Mouse (Mus musculus) frontal cortex, postnatal 14 days (tissue): Measurements from ENCODE around the gene Hacl1.

ENCODE experiments used
- DNase-seq, 2 experiments: peaks; one replicate each; pipeline ENCODE4 v3.0.0; 2022; ENCODE audit warnings: low spot score in 2 of 2

Hacl1 gene

GRCm38 (mm10) chr14:31576846-31577697 lies 64.0 kb downstream of the Hacl1 start:
- DNase-seq: no peak

DNA sequence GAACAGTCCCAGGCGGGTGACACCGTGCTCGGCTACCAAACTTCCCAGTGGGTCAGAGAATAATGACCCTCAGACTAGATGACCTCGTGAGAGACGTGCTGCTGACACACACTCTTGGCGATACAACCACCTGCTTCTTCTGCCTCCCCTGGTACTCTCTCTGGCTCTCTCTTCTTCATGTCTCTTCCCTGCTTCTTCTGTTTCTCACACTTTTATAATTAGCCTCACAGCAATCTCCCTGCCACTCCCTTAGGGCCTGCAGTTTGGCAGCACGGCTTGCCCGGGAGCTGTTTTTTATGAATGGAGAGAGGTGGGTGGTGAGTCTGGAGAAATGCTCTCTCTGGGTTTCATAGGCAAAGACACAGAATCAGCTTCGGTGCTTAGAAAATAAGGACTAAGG lies 65.2 kb downstream of the Hacl1 start:
- DNase-seq: peak; percentile 27 to 36

DNA sequence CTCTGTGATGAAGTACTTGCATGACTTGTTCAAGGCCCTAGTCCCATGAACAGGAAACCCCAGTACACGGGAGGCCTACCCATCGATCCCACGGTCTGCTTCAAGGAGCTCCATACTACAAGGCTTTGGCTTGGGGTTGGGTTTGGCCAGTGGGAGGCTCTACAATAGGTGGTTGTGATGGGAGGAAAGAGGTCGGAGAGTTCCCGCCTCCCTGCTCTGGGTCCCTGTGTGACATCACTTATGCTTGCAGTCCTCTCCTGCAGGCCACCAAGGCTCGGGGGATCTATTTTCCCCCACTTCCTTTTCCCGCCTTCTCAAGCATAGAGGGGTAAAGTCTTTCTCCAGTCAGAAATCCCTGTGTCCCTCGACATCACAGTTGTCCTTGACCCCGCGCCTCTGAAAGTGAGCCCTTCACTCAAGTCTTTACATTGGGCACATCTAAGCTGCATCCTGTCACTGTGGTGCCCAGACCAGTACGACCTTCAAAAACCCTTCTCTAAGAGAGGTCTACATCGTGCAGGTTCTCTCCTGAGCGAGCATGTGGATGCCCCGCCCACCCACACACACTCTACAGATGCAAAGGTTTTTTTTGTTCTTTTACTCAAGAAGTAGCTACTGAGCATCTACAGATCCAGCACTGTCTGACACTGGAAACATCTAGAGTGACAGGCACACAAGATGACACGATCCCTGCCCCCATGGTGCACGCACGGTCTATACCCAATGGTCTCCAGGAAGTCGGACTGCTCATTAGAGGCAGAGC lies 66.0 kb downstream of the Hacl1 start:
- DNase-seq: no peak

DNA sequence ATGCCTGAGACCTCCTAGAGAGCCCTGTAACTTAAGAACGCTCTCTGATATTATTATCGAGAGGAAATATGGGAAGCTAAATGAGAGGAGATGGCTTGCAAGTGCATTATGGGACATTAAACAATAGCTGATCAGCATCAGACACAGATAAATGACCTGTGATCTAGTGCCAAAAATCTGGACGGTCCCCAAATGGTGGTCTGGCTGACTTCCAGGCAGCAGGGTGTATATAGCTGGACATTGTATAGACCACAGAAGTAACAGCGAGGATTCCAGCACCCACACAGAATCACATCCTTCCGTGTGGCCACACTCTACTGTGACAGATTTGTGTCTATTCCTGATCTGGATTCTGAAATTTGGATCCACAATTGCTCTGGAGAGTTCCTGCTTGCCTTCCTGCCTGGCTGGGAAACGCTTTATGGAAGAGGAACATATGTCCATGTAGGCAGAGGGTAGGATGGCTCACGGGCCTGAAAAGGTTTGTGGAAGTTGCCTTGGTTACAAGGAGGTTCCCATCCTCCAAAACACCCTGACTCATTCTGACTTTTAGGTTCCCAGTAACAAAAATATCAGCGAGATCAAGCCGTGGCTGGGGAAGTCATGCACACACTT lies 68.4 kb downstream of the Hacl1 start:
- peak; percentile 41 to 47 for DNase-seq

GRCm38 (mm10) chr14:31571419-31571818 lies 69.7 kb downstream of the Hacl1 start:
- DNase-seq: no peak

GRCm38 (mm10) chr14:31570131-31570951 lies 70.7 kb downstream of the Hacl1 start:
- DNase-seq: no peak

DNA sequence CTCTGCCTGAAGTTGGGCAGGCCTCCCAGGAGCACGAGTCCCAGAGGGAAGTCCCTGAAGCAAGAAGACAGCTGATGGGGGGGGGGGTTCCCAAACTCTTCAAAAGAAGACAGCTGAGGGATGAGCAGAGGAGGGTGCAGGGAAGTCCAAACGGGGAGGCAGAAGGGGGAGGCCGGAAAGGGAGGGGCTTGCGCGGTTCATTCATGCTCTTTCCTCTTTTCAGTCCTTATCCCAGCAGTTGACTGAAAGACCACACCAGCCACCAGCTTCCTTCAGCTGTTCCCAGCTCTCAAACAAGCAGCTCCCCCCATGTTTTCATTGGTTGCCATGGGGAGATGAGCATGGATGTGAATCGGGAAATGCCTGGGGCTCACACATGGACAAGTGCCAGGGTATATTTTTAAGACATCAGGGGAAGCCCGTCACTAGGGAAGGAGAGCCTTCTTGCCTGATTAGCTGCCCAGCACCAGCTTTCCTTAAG lies 71.9 kb downstream of the Hacl1 start:
- DNase-seq: peak in 1 of 2 experiments; percentile 25

DNA sequence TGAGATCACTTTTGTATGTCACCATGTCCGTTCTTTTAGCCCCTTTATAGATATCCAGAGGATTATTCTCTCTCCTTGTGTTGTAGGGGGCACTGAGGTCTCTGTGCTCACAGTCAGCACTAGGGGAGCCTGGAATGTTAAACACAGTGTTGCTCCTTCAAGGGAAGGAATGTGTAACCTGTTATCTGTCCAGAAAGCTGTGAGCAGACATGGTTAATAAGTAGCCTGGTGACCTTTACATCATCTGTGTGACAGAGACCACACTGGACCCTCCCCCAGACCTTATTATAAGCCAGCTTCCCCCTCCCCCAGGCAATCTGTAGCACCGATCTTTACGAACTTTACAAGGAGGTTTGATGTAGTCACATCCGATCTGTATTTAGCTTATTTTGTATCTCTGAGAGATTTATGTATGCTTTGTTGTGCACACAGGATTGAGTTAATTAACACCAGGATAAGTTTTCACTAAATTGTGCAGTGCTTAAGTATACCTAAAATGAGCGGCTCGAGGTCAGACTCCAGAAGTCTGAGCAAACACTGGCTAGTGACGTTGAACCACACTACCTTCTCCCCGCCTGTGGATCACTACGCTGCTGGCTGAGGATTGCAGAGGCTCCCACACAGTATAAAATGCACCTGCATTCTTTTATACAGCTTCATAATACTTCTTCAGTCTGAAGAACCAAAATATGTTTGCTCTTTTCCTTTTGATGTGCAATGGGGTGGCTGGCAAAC lies 75.4 kb downstream of the Hacl1 start:
- DNase-seq: no peak

GRCm38 (mm10) chr14:31564452-31565179 lies 76.5 kb downstream of the Hacl1 start:
- DNase-seq: no peak

DNA sequence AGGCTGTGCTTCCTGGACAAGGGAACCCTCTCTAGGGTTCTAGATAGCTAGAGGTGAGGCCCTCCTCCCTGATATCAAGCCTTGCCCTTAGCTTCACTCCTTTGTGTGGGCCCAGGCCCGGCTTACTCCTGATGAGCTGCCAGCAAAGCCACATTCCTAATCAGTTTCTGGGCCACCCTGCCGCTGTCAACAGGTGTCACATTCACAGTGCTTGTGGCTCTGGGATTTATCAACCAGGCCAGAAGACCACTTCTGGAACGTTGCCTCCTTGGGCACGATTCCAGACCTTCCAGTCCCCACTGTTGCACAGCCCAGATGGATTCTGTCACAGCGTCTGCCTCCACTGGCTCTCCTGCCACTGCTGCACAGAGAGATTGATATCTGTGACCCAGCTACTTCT lies 80.2 kb downstream of the Hacl1 start:
- no peak for DNase-seq

DNA sequence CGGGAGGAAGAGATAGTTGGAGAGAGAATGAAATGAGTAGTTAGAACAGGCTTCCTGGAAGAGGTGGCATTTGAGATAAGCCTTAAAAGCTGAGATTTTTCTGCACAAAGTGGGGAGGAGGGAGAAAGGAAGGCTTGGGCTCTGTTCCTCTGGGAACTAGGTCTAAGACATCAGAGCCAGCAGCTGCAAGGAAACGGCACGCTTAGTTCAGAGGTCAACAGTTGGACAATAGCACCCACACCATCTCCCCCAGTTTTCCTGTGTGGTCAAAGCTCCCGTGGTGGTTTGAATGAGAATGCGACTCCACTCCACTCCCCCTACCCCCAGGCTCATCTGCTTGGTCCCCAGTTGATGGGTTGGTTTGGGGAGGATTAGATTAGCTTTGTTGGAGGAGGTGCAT lies 81.9 kb downstream of the Hacl1 start:
- no peak for DNase-seq

DNA sequence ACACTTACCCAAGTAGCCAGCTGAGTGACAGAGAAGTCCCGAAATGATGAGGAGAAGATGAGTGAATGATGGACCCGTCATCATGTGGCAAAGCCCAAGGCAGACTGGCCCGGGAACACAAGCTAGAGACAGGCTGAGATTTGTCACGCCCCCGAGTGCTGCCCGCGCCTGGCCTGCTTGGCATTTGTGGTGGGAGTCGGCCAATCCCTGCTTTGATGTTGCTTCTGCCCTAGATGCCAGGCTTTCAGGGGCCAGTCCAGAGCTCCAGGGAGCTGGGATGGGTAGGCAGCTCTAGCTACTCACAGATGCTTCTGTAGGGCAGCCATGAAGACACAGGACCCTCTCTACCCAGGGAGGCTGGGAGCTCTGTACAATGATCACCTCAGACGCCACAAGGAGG lies 83.3 kb downstream of the Hacl1 start:
- no peak for DNase-seq

DNA sequence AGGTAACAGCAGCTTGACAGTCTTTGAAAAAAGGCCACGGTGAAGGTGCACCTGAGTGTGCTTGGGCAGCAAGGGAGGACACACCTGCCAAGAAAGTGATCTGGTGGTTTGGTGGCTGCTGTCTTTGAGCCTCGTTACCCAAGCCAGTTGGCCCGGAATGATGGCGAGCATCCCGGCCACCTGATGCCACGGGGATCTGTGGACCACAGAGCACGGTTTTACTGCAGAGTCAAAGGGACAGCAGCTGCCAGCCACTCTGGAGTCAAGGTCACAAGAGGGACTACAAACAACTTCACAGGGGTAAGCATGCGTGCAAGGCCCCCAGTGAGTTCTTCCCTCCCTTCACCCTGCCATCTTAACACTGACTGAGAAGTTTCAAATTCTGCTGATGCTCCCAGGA lies 83.8 kb downstream of the Hacl1 start:
- no peak for DNase-seq

- DNase-seq: no peak
Measured at GRCm38 (mm10) chr14:31556526-31557260, 84.4 kb downstream of the Hacl1 start.

GRCm38 (mm10) chr14:31555963-31556434 lies 85.1 kb downstream of the Hacl1 start:
- no peak for DNase-seq

GRCm38 (mm10) chr14:31555021-31555420 lies 86.1 kb downstream of the Hacl1 start:
- no peak for DNase-seq
